Mouse (Mus musculus) heart, postnatal 0 days (tissue): ENCODE results near the gene Lpar2.

Source experiments
- CTCF ChIP-seq: IDR thresholded peaks from 2 replicates; pipeline ENCODE4 v1.5.1; 2016; ENCODE audit warnings: antibody characterized with exemption, control low read depth, low read depth
- EP300 ChIP-seq: IDR thresholded peaks from 2 replicates; pipeline ENCODE4 v1.6.1; 2016; ENCODE audit warnings: antibody characterized with exemption, low read depth

DNA sequence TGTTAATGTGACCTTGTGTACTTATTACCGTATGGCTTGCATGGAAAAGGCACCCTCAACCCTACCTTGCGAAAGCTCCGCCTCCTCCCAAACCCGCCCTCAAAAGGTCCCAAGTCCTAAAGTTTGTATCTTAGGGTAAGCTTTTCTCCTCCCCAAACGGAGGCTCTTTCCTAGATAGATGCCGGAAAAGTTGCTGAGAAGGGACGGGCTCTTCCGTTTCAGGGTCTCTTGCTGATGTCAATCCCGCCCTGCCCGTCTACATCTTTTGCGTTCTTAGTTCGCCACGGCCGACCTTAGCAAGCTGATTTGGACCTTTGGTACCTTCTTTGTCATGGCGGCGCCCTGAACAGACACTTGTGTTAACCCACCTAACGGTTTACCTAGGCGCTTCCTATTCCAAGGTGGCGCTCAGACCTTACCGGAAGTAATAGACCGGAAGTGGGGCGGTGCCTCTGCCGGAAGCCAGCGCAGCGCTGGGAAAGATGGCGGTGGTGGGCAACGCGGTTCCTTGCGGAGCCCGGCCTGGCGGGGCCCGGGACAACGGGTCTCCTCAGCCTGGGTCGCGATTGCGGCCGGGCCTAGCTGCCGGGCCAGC, 31.4 kb upstream of the Lpar2 start, which contains the start of the genes Atp13a1 and Zfp866:
- TF ChIP-seq CTCF (no peak), EP300 (0 out of 2 replicates have a peak, but pooled peaks have one; percentile 54)
